Mouse (Mus musculus): ENCODE data around the gene Sla2.

DNA sequence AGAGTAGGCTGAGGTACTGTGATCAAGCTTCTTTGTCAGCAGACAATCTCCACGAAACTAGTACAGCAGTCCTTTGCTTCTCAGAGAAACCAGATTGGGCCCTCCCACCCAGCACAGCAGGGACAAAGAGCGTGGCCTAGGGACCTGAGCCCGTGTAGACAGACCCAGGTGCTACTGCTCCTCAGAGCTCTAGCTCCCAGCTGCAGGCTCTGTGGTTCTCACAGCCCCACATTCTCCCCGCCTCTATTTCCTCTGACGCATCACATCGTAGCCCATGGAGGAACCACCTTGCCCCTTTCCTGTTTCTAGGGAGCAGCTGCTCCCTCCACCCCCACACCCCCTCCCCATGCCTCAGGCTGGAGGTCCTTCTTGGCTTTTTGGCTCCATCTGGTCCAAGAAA, at the start of gene Sla2:
- no peak for TF ChIP-seq CTCF (IDR thresholded peaks at IDR 0.05; ENCODE audit: extremely low read depth, insufficient read depth, insufficient read length, insufficient replicate concordance)
- TF ChIP-seq POLR2A (IDR thresholded peaks at IDR 0.05; ENCODE audit: low read depth, low read length), result peak; percentile 78
